Mouse (Mus musculus) layer of hippocampus, adult 2 months (tissue): ENCODE measurements around the gene Aprt. TPM values are rescaled to one million over a fixed set of nuclear protein-coding genes. Genes with fewer than 3 reads are reported as not detected.

Experiments
- DNase-seq, 2 experiments: peaks; one replicate each; pipeline ENCODE4 v3.0.0; 2022; ENCODE audit warnings: low spot score in 2 of 2
- H3K27ac ChIP-seq: fragments of 200-600 bp; 2 replicates; pipeline ENCODE4 v1.8.1; 2022
- H3K4me3 ChIP-seq: fragments of 200-600 bp; 2 replicates; pipeline ENCODE4 v1.8.1; 2022; ENCODE audit warnings: mild to moderate bottlenecking
- CTCF ChIP-seq: fragments of 200-600 bp; conservative IDR thresholded peaks from 2 replicates; pipeline ENCODE4 v1.8.1; 2022; ENCODE audit warnings: antibody characterized with exemption, mild to moderate bottlenecking, moderate library complexity
- total RNA-seq, 2 experiments: library from RNA; stranded (reverse); gene quantifications; 2 replicates each; pipeline ENCODE4 v1.2.3; 2021

The Aprt gene
- total RNA-seq, 2 experiments from 2014 or later, result 60.7 to 62.3 TPM

DNA sequence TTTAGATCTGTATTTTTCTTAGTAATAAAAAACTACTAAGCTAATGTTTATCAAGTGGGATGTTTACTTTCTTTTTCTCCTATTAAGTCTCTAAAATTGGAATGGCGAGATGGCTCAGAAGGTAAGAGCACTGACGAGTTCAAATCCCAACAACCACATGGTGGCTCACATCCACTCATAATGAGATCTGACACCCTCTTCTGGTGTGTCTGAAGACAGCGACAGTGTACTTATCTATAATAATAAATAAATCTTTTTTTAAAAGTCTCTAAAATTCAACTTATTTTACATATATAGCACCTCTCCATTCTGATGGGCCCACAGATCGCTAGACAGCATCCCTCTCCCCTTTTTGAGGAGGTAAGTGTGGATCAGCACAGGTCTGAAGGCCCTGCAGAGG lies 33.5 kb upstream of the Aprt start:
- Histone ChIP-seq H3K27ac (peak overlapping the region; percentile 48), H3K4me3 (peak overlapping the region; percentile 79)
- DNase-seq, result no peak
- TF ChIP-seq CTCF, result peak; percentile 53

DNA sequence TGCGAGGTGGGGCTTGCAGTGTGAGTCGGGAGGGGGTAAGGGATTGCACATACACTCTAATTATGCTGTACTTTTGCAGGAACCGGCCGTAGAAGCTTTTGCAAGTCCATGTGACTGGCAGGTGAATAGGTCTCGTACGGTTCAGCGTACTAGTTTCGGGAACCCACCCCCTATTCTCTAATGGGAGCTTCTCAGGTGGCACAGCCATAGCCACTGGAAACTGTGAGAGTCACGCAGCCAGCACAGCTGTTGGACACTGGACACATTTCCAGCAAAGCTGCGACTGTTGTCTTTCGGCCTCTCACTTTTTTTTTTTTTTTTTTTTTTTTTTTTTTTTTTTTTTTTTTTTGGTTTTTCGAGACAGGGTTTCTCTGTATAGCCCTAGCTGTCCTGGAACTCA lies 30.1 kb upstream of the Aprt start:
- no peak overlapping the region for H3K27ac ChIP-seq
- no peak for TF ChIP-seq CTCF
- no peak overlapping the region for H3K4me3 ChIP-seq
- no peak for DNase-seq

DNA sequence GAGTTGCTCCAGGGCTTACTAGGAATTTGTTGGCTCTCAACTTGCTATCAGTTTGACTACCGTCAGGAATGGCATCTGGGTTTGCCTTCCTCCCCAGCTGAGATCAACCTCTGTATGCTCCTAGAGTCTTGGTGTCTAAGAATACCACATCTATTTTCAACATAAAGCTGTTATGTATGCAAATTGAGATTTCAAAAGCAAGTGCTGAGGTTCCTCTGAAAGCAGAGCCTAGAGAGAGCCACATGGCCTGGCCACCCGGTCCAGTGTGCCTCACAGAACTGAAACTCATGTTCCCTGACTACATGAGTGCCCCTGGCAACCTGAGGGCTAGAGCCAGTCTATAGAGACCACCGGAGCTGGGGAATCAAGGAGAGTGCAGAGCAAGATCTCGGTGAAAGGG lies 28.7 kb upstream of the Aprt start:
- DNase-seq, result no peak

DNA sequence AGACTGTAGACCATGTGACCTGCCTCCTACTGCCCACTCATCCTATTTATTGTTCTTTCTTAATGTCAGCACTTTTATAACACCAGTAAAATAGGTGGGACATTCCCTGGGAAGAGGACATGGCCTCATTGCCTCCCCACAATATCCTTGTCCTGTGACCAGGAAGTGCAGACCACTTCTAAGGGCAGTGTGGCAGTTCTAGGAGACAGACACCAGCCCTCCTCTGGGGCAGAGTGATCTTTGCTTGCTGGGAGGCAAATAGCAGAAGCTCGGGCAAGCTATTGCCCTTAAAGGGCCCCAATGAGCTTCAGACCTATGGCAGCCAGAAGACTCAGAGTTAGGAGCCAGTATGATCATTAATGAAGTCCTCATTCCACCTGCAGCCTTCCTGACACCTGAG lies 27.9 kb upstream of the Aprt start:
- Histone ChIP-seq H3K27ac (no peak overlapping the region), H3K4me3 (no peak overlapping the region)
- TF ChIP-seq CTCF, result no peak
- DNase-seq, result no peak

More for the DNA sequence above, 28.7 kb upstream of the Aprt start:
- H3K27ac ChIP-seq, result no peak overlapping the region
- TF ChIP-seq CTCF, result no peak
- no peak overlapping the region for H3K4me3 ChIP-seq

DNA sequence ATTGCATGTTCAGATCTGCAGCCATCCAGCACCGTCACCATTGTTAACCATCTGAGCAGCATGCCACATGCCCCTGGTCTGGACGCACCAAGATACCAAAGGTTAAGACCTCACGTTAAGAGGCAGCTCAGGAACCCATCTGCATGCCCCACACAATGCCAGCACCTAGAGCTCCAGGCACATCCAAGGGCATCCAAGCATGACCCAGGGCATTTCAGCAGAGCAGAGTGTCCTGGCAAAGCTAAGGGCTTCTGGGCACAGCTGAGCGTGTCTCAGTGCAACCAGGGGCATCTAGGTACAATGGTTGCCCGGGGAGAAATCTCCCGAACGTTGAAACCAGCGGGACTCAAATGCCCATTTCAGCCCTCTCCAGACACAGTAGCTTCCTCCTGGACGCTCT lies 24.0 kb upstream of the Aprt start:
- no peak overlapping the region for H3K27ac ChIP-seq
- no peak for DNase-seq
- no peak overlapping the region for H3K4me3 ChIP-seq
- TF ChIP-seq CTCF, result no peak

DNA sequence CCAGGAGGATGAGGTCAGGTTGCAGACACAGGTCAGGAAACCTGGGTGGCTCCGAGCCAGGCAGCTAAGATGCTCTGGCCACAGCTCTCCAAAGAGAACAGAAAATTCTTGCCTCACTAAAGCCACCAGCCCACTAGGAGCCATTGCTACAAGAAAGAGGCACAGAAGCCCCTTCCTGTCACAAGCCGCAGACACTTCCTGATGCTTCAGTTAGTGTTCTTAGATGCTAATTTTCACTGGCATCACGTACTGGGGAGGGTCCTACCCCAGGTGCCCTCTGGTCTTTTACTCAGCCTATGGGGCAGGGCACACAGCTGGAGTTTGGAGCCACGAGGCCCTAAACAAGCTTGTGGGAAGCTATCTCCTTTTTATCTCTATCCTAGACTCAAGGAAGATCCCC lies 19.3 kb upstream of the Aprt start:
- no peak for TF ChIP-seq CTCF
- Histone ChIP-seq H3K4me3 (no peak overlapping the region), H3K27ac (no peak overlapping the region)
- DNase-seq, result no peak

DNA sequence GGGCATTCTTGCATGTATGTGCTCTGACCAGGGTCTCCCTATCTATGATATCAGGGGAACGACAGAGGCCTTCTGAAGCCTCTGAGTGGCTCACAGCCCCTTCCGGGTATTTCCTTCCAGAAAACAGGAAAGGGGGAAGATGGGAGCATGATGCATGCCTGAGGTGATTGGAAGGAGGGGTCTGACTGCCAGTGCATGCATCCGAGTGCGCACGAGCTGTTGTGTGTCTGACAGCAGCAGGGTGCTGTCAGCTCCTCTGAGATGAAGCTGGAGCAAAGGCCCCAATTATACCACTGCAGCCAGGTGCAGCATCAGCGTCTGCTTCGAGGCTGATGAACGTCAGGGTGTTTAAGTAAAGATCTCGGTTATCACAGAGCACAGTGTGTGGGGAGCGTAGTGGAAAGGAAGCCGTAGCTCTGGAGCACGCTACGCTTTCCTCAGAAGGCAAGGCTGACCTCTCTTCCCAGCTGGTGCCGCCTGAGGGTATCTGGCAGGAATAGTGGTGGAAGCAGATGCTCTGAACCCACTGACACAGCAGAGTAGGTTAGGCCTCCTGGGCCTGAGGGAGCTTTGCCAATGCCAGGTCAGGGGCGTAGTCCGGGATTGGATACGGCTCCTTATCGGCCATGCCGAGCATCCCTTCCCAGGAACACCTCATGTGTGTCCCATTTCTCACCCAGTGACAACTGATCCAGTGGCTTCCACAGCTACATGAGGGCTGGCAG lies 17.2 kb upstream of the Aprt start:
- H3K4me3 ChIP-seq, result no peak overlapping the region
- no peak for DNase-seq
- no peak overlapping the region for H3K27ac ChIP-seq
- TF ChIP-seq CTCF, result no peak

DNA sequence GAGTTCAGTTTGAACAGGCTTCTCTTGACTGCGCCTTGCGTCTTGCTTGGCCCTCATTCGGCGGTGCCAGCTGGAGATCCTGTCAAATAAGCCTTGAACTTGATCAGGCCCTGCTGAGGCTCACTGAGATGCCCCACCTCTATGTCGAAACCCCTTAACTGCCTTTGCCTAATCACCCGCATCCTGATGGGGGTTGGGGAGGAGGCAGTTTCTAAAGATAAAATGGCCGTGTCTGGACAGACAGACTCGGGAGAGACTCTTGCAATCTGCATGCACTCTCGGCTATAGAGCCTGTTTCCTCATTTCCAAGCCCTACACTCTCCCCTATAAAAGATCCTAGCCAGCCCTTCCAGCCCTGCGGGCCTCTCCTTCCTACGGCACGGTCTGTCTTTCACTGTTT lies 16.5 kb upstream of the Aprt start:
- no peak for TF ChIP-seq CTCF
- no peak overlapping the region for H3K27ac ChIP-seq
- DNase-seq, result no peak
- H3K4me3 ChIP-seq, result no peak overlapping the region

DNA sequence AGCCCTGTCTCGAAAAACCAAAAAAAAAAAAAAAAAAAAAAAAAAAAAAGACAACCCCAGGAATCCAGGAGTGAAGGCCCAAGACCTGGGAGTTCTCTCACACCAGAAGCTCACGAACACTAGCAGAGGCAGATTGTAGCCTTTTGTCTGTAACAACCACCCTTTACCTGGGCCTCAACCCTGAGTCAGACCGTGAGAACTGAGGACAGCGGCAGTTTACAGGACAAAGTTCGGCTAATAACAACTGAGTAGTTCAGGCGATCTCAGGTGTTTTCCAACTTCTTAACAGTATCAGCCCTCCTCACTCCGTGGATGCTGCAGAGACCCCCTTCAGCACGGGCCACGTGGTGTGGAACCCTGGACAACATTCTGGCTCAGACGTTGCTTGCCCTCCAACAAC lies 10.0 kb upstream of the Aprt start:
- DNase-seq, result no peak
- TF ChIP-seq CTCF, result no peak
- Histone ChIP-seq H3K4me3 (no peak overlapping the region), H3K27ac (no peak overlapping the region)

DNA sequence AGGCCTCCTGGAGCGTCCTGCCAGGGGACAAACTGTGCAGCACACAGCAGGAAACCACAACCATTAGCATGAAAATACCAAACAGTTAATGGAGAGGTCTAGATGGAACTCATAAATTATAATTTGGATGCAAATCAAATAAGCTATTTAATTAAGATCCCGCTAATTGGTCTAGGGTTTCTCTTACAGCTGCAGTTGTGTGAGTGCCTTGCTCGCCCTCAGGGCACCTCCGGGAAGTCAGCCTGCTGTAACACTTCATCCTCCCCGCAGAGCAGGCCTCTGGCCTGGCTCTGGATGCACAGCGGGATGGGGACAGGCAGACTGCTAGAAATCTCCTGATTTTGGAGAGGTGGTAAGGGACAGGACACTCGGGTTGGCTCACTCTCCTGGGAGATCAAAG lies 9.5 kb upstream of the Aprt start:
- no peak for DNase-seq
- no peak for TF ChIP-seq CTCF
- Histone ChIP-seq H3K27ac (no peak overlapping the region), H3K4me3 (no peak overlapping the region)

DNA sequence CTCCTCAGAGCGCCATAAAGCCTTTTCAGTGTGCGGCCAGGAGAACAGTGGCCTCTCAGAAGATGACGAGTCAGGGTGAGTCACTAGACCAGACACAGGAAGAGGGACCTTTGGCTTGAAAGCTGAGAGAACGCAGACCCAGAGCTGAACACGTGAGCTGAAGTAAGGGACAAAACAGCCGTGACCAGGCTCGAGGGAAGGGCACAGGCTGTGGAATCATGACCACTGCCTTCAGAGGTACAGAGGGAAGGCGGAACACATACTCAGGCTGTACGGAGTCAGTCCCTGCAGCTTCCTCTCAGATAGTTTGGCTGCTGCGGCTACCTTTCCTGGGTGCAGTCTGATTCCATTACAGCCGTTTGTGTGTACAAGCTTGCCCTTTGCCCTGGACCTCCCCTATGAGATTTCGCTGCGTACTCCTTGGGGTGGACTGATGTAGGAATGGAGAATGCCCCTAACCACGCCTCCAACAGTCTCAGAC lies 8.7 kb upstream of the Aprt start:
- no peak overlapping the region for H3K27ac ChIP-seq
- no peak for TF ChIP-seq CTCF
- no peak for DNase-seq
- H3K4me3 ChIP-seq, result no peak overlapping the region

DNA sequence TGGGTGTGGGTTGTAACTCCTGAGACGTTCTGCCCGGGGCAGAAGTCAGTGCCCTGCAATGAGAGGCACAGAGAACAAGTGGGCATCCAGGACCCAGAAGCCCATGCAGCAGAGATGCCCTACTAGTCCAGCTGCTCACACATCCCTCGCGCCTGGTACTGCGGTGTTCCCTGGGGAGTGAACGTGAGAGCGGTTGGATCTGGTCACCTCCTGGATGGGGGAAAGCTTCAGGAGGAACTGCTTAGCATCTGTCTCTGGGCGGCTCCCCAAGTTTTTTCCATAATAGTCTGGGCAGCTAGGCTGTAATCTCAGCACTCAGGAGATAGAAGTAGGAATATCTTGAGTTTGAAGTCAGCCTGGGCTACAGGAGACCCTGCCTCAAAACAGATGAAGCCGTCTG lies 8.3 kb upstream of the Aprt start:
- Histone ChIP-seq H3K27ac (no peak overlapping the region), H3K4me3 (no peak overlapping the region)
- no peak for TF ChIP-seq CTCF
- DNase-seq, result no peak

DNA sequence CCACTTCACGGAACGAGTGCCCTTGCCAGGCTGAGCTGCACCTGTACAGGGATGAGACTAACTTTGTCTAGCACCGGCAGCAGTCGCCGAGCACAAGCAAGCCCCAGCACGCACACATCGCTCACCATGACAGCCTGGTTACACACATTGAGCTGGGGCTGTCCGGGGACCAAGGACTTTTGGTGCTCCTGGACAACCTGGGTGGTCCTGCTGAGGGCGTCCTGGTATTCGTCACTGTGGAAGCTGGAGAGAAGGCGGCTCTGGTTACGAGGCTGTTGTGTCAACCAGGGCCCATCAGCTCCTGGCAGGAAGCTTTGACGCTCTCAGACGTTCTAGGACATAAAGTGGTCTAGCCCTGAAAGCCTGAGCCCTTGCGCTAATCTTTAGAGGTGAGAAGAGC lies 4.2 kb upstream of the Aprt start:
- TF ChIP-seq CTCF, result no peak
- Histone ChIP-seq H3K4me3 (no peak overlapping the region), H3K27ac (no peak overlapping the region)
- DNase-seq, result no peak

DNA sequence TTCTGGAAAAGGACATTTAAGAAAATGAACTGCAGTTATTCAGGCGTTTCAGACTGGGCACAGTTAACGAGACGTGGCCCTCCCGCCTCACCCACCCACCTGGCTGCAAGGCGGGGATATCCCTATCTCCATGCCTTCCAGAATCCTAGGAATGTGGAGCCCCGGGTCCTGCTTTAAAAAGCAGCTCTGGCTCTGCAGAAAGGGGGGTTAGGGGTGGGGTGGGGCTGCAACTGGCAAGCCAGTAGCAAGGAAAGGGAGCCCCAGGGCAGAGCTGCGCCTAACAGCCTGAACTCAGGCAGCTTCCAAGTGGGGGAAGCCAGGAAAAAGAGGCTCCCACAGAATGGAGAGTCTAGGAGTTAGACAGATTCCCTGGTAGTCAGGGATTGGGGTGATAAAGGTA lies 2.5 kb upstream of the Aprt start:
- Histone ChIP-seq H3K27ac (no peak overlapping the region), H3K4me3 (no peak overlapping the region)
- no peak for TF ChIP-seq CTCF
- no peak for DNase-seq
